Mouse (Mus musculus): Measurements from ENCODE around the gene T. TPM values are rescaled to one million over a fixed set of nuclear protein-coding genes. Genes with fewer than 3 reads are reported as not detected.
"Not testable (repeated sequence)": the region's sequence is repeated elsewhere in the genome, so short reads cannot be mapped to it uniquely, and the experiment has no call there.

Gene T
- polyA plus RNA-seq, 1 experiment from 2014 or later = 1.1 TPM

- ATAC-seq (ENCODE audit: insufficient number of reproducible peaks, low FRiP score, low TSS enrichment, low read depth); H3K4me3 ChIP-seq (ENCODE audit: low read depth, low read length); DNase-seq (ENCODE audit: low spot score); H3K36me3 ChIP-seq (ENCODE audit: control insufficient read depth, insufficient read depth, low read length); H3K4me2 ChIP-seq (ENCODE audit: low read depth, severe bottlenecking); H3K27me3 ChIP-seq (ENCODE audit: control insufficient read depth, insufficient read depth, low read length); H3K9ac ChIP-seq (ENCODE audit: low read length); H3K27ac ChIP-seq (replicated peaks; ENCODE audit: low read depth, low read length); H3K9me3 ChIP-seq (ENCODE audit: control insufficient read depth, low read length): not testable (repeated sequence)
- H3K4me1 ChIP-seq (ENCODE audit: control insufficient read depth, insufficient read depth, low read length) = peaks cover 15% of the 10 kb centered on the region
- 59% methylated on average over 8 of the region's 8 CpGs for WGBS
Measured at GRCm38 (mm10) chr17:8403932-8404331, 30.3 kb upstream of the T start.

GRCm38 (mm10) chr17:8406285-8406684, 27.9 kb upstream of the T start:
- DNase-seq (ENCODE audit: low spot score) (peak; percentile 56), ATAC-seq (ENCODE audit: insufficient number of reproducible peaks, low FRiP score, low TSS enrichment, low read depth) (0 out of 2 replicates have a peak, but pooled peaks have one; percentile 51)
- H3K4me1 ChIP-seq (ENCODE audit: control insufficient read depth, insufficient read depth, low read length) = peaks cover 17% of the 10 kb centered on the region

GRCm38 (mm10) chr17:8408002-8408401, 26.2 kb upstream of the T start:
- not testable (repeated sequence) for DNase-seq (ENCODE audit: low spot score); H3K4me3 ChIP-seq (ENCODE audit: low read depth, low read length); H3K36me3 ChIP-seq (ENCODE audit: control insufficient read depth, insufficient read depth, low read length); H3K9ac ChIP-seq (ENCODE audit: low read length); H3K9me3 ChIP-seq (ENCODE audit: control insufficient read depth, low read length); ATAC-seq (ENCODE audit: insufficient number of reproducible peaks, low FRiP score, low TSS enrichment, low read depth); H3K27me3 ChIP-seq (ENCODE audit: control insufficient read depth, insufficient read depth, low read length); H3K4me2 ChIP-seq (ENCODE audit: low read depth, severe bottlenecking); H3K27ac ChIP-seq (replicated peaks; ENCODE audit: low read depth, low read length)
- 51% methylated on average over 4 of the region's 4 CpGs for WGBS
- peaks cover 17% of the 10 kb centered on the region for H3K4me1 ChIP-seq (ENCODE audit: control insufficient read depth, insufficient read depth, low read length)

More at GRCm38 (mm10) chr17:8406285-8406684, 27.9 kb upstream of the T start:
- Histone ChIP-seq H3K4me2 (ENCODE audit: low read depth, severe bottlenecking) (no peak overlapping the region), H3K27me3 (ENCODE audit: control insufficient read depth, insufficient read depth, low read length) (no peaks in the 10 kb centered on the region), H3K27ac (replicated peaks; ENCODE audit: low read depth, low read length) (no peak overlapping the region), H3K9ac (ENCODE audit: low read length) (no peak overlapping the region), H3K4me3 (ENCODE audit: low read depth, low read length) (no peak overlapping the region), H3K9me3 (ENCODE audit: control insufficient read depth, low read length) (no peaks in the 10 kb centered on the region), H3K36me3 (ENCODE audit: control insufficient read depth, insufficient read depth, low read length) (no peaks in the 10 kb centered on the region)
- 21% methylated on average over 6 of the region's 6 CpGs for WGBS

- Histone ChIP-seq H3K9me3 (ENCODE audit: control insufficient read depth, low read length) (no peaks in the 10 kb centered on the region), H3K4me2 (ENCODE audit: low read depth, severe bottlenecking) (peak overlapping the region; percentile 30), H3K27ac (replicated peaks; ENCODE audit: low read depth, low read length) (peak overlapping the region; percentile 3; the same call in 1 of the 2 replicates), H3K4me1 (ENCODE audit: control insufficient read depth, insufficient read depth, low read length) (peaks cover 17% of the 10 kb centered on the region), H3K9ac (ENCODE audit: low read length) (no peak overlapping the region), H3K27me3 (ENCODE audit: control insufficient read depth, insufficient read depth, low read length) (no peaks in the 10 kb centered on the region; the same call in 1 of the 2 replicates), H3K4me3 (ENCODE audit: low read depth, low read length) (no peak overlapping the region), H3K36me3 (ENCODE audit: control insufficient read depth, insufficient read depth, low read length) (no peaks in the 10 kb centered on the region)
- ATAC-seq (ENCODE audit: insufficient number of reproducible peaks, low FRiP score, low TSS enrichment, low read depth) (peak; percentile 42), DNase-seq (ENCODE audit: low spot score) (peak; percentile 62)
- 1% methylated on average over 16 of the region's 16 CpGs for WGBS
Measured at GRCm38 (mm10) chr17:8408589-8409295, 25.5 kb upstream of the T start.

- no peaks in the 10 kb centered on the region for H3K9me3 ChIP-seq (ENCODE audit: control insufficient read depth, low read length)
- H3K27me3 ChIP-seq (ENCODE audit: control insufficient read depth, insufficient read depth, low read length) = no peaks in the 10 kb centered on the region; the same call in 1 of the 2 replicates
- 85% methylated on average over 2 of the region's 2 CpGs for WGBS
- no peak overlapping the region for H3K9ac ChIP-seq (ENCODE audit: low read length)
- no peak overlapping the region for H3K27ac ChIP-seq (replicated peaks; ENCODE audit: low read depth, low read length)
- DNase-seq (ENCODE audit: low spot score) (no peak), ATAC-seq (ENCODE audit: insufficient number of reproducible peaks, low FRiP score, low TSS enrichment, low read depth) (no peak)
- H3K4me1 ChIP-seq (ENCODE audit: control insufficient read depth, insufficient read depth, low read length) = peaks cover 26% of the 10 kb centered on the region
- no peak overlapping the region for H3K4me3 ChIP-seq (ENCODE audit: low read depth, low read length)
- no peak overlapping the region for H3K4me2 ChIP-seq (ENCODE audit: low read depth, severe bottlenecking)
- no peaks in the 10 kb centered on the region for H3K36me3 ChIP-seq (ENCODE audit: control insufficient read depth, insufficient read depth, low read length)
Measured at GRCm38 (mm10) chr17:8410330-8410729, 23.9 kb upstream of the T start.

- ATAC-seq (ENCODE audit: insufficient number of reproducible peaks, low FRiP score, low TSS enrichment, low read depth) = no peak
- H3K4me3 ChIP-seq (ENCODE audit: low read depth, low read length) = no peak overlapping the region
- H3K4me1 ChIP-seq (ENCODE audit: control insufficient read depth, insufficient read depth, low read length) = peaks cover 23% of the 10 kb centered on the region
- H3K27me3 ChIP-seq (ENCODE audit: control insufficient read depth, insufficient read depth, low read length) = no peaks in the 10 kb centered on the region; the same call in 1 of the 2 replicates
- 58% methylated on average over 5 of the region's 5 CpGs for WGBS
- H3K27ac ChIP-seq (replicated peaks; ENCODE audit: low read depth, low read length) = no peak overlapping the region
- no peak for DNase-seq (ENCODE audit: low spot score)
- no peaks in the 10 kb centered on the region for H3K9me3 ChIP-seq (ENCODE audit: control insufficient read depth, low read length)
- no peak overlapping the region for H3K9ac ChIP-seq (ENCODE audit: low read length)
- no peaks in the 10 kb centered on the region for H3K36me3 ChIP-seq (ENCODE audit: control insufficient read depth, insufficient read depth, low read length)
- no peak overlapping the region for H3K4me2 ChIP-seq (ENCODE audit: low read depth, severe bottlenecking)
Measured at GRCm38 (mm10) chr17:8413656-8414055, 20.6 kb upstream of the T start.

GRCm38 (mm10) chr17:8415533-8415932, 18.7 kb upstream of the T start:
- no peak overlapping the region for H3K4me3 ChIP-seq (ENCODE audit: low read depth, low read length)
- H3K9ac ChIP-seq (ENCODE audit: low read length) = no peak overlapping the region
- 6% methylated on average over 8 of the region's 8 CpGs for WGBS
- H3K36me3 ChIP-seq (ENCODE audit: control insufficient read depth, insufficient read depth, low read length) = no peaks in the 10 kb centered on the region
- ATAC-seq (ENCODE audit: insufficient number of reproducible peaks, low FRiP score, low TSS enrichment, low read depth) = no peak
- H3K4me1 ChIP-seq (ENCODE audit: control insufficient read depth, insufficient read depth, low read length) = peaks cover 13% of the 10 kb centered on the region
- H3K9me3 ChIP-seq (ENCODE audit: control insufficient read depth, low read length) = no peaks in the 10 kb centered on the region
- H3K27me3 ChIP-seq (ENCODE audit: control insufficient read depth, insufficient read depth, low read length) = no peaks in the 10 kb centered on the region; the same call in 1 of the 2 replicates
- no peak overlapping the region for H3K27ac ChIP-seq (replicated peaks; ENCODE audit: low read depth, low read length)
- no peak overlapping the region for H3K4me2 ChIP-seq (ENCODE audit: low read depth, severe bottlenecking)
- DNase-seq (ENCODE audit: low spot score) = no peak

- Histone ChIP-seq H3K27ac (replicated peaks; ENCODE audit: low read depth, low read length) (no peak overlapping the region), H3K27me3 (ENCODE audit: control insufficient read depth, insufficient read depth, low read length) (no peaks in the 10 kb centered on the region; the same call in 1 of the 2 replicates), H3K4me3 (ENCODE audit: low read depth, low read length) (no peak overlapping the region), H3K4me1 (ENCODE audit: control insufficient read depth, insufficient read depth, low read length) (peaks cover 13% of the 10 kb centered on the region), H3K4me2 (ENCODE audit: low read depth, severe bottlenecking) (no peak overlapping the region), H3K36me3 (ENCODE audit: control insufficient read depth, insufficient read depth, low read length) (no peaks in the 10 kb centered on the region), H3K9ac (ENCODE audit: low read length) (no peak overlapping the region), H3K9me3 (ENCODE audit: control insufficient read depth, low read length) (no peaks in the 10 kb centered on the region)
- 64% methylated on average over 8 of the region's 8 CpGs for WGBS
- no peak for DNase-seq (ENCODE audit: low spot score)
- ATAC-seq (ENCODE audit: insufficient number of reproducible peaks, low FRiP score, low TSS enrichment, low read depth) = no peak
Measured at GRCm38 (mm10) chr17:8416865-8417264, 17.4 kb upstream of the T start.

Data from limb, embryonic 11.5 days (tissue).